Mouse (Mus musculus): ENCODE results near the gene Slc38a6. TPM values are rescaled to one million over a fixed set of nuclear protein-coding genes. Genes with fewer than 3 reads are reported as not detected.
A peak's percentile ranks its signal among the peaks of the same experiment; 100 is the strongest.

Slc38a6 gene
- total and polyA plus RNA-seq, 3 experiments = 7.0 to 15.4 (median 10.2) TPM

- no peaks in the 10 kb centered on the region for H3K9me3 ChIP-seq (replicated peaks; ENCODE audit: low read length)
- DNase-seq (ENCODE audit: extremely low read depth) = peak; percentile 47
- no peaks in the 10 kb centered on the region for H3K27me3 ChIP-seq (replicated peaks)
- peaks cover 0 to 8% of the 10 kb centered on the region in 2 experiments for H3K36me3 ChIP-seq (replicated peaks in 1 of 2; ENCODE audit: control insufficient read depth in 1 of 2, insufficient read depth in 1 of 2, low read length in 1 of 2)
- H3K9ac ChIP-seq (ENCODE audit: insufficient read depth, low read depth) = no peak overlapping the region
- dilution Hi-C loops (cut with MboI; ENCODE audit: extremely low pct_ligation_motif_present, extremely low pct_unique_long_range_greater_than_20kb, low sequenced_read_pairs) (no loop called here), in situ Hi-C loops (cut with MboI; ENCODE audit: low pct_ligation_motif_present, low pct_unique_long_range_greater_than_20kb, low sequenced_read_pairs) (no loop called here)
- no peak for TF ChIP-seq TBP (conservative IDR thresholded peaks at IDR 0.05; ENCODE audit: low read depth, low read length)
- TF ChIP-seq BHLHE40 (IDR thresholded peaks at IDR 0.05; ENCODE audit: low read depth, low read length) = peak; percentile 46; the same call in 1 of the 2 replicates
- TF ChIP-seq GABPA (IDR thresholded peaks at IDR 0.05; ENCODE audit: insufficient replicate concordance, low read depth, low read length) = no peak
- no peak for TF ChIP-seq RAD21 (IDR thresholded peaks at IDR 0.05; ENCODE audit: low read depth, low read length)
- no peak for TF ChIP-seq KAT2A (IDR thresholded peaks at IDR 0.05; ENCODE audit: insufficient replicate concordance, low read length)
- TF ChIP-seq UBTF (IDR thresholded peaks at IDR 0.05; ENCODE audit: low read depth, low read length) = no peak
- TF ChIP-seq ZNF384 (IDR thresholded peaks at IDR 0.05; ENCODE audit: low read depth, low read length) = peak; percentile 73
- no peak for TF ChIP-seq USF2 (conservative IDR thresholded peaks at IDR 0.05; ENCODE audit: low read depth, low read length)
- TF ChIP-seq JUN (IDR thresholded peaks at IDR 0.05; ENCODE audit: insufficient read depth, low read depth, low read length) = no peak
- peak; percentile 40; the same call in 1 of the 2 replicates for TF ChIP-seq IRF4 (IDR thresholded peaks at IDR 0.05; ENCODE audit: low read depth, low read length)
- no peak for TF ChIP-seq HCFC1 (IDR thresholded peaks at IDR 0.05; ENCODE audit: low read depth, low read length)
- peak; percentile 67 for TF ChIP-seq EP300 (IDR thresholded peaks at IDR 0.05; ENCODE audit: low read length)
- peak; percentile 57; the same call in 1 of the 2 replicates for TF ChIP-seq MEF2A (IDR thresholded peaks at IDR 0.05; ENCODE audit: borderline replicate concordance, low read depth, low read length)
- no peak for TF ChIP-seq PAX5 (IDR thresholded peaks at IDR 0.05; ENCODE audit: low read length)
- no peak for TF ChIP-seq CHD2 (IDR thresholded peaks at IDR 0.05; ENCODE audit: low read length)
- peak; percentile 16; the same call in 1 of the 2 replicates for TF ChIP-seq TCF12 (IDR thresholded peaks at IDR 0.05; ENCODE audit: low read depth, low read length)
- TF ChIP-seq NRF1 (IDR thresholded peaks at IDR 0.05; ENCODE audit: low read depth, low read length) = no peak
- TF ChIP-seq MYC (IDR thresholded peaks at IDR 0.05; ENCODE audit: low read depth, low read length) = peak; percentile 48; the same call in 1 of the 2 replicates
- H3K27ac ChIP-seq (ENCODE audit: insufficient read depth, low read depth) = no peak overlapping the region
- peaks cover 22 to 69% of the 10 kb centered on the region in 2 experiments for H3K4me1 ChIP-seq (ENCODE audit: control insufficient read depth in 1 of 2, insufficient read depth in 2 of 2)
- H3K79me2 ChIP-seq (replicated peaks; ENCODE audit: control insufficient read depth, extremely low read depth, insufficient read depth, poor library complexity, severe bottlenecking) = no peaks in the 10 kb centered on the region
- no peak overlapping the region for H3K4me3 ChIP-seq (replicated peaks in 1 of 3; ENCODE audit: low read depth in 2 of 3, low read length in 2 of 3, poor library complexity in 1 of 3)
- H3K4me2 ChIP-seq (ENCODE audit: insufficient read depth, low read depth, poor library complexity, severe bottlenecking) = peak overlapping the region; percentile 50; the same call in 1 of the 2 replicates
Observed at GRCm38 (mm10) chr12:73327381-73327780, 40.8 kb downstream of the Slc38a6 start.

GRCm38 (mm10) chr12:73328448-73329167 lies 42.0 kb downstream of the Slc38a6 start:
- H3K4me1 ChIP-seq (ENCODE audit: control insufficient read depth in 1 of 2, insufficient read depth in 2 of 2) = peaks cover 22 to 62% of the 10 kb centered on the region in 2 experiments
- H3K79me2 ChIP-seq (replicated peaks; ENCODE audit: control insufficient read depth, extremely low read depth, insufficient read depth, poor library complexity, severe bottlenecking) = no peaks in the 10 kb centered on the region
- dilution Hi-C loops (cut with MboI; ENCODE audit: extremely low pct_ligation_motif_present, extremely low pct_unique_long_range_greater_than_20kb, low sequenced_read_pairs) = no loop called here
- TF ChIP-seq RAD21 (IDR thresholded peaks at IDR 0.05; ENCODE audit: low read depth, low read length) (no peak), EP300 (IDR thresholded peaks at IDR 0.05; ENCODE audit: low read length) (peak; percentile 82), KAT2A (IDR thresholded peaks at IDR 0.05; ENCODE audit: insufficient replicate concordance, low read length) (no peak), ELF1 (IDR thresholded peaks at IDR 0.05; ENCODE audit: low read depth, low read length) (no peak; the same call in 1 of the 2 replicates), MYC (IDR thresholded peaks at IDR 0.05; ENCODE audit: low read depth, low read length) (no peak), ZKSCAN1 (IDR thresholded peaks at IDR 0.05; ENCODE audit: borderline replicate concordance, low read depth, low read length) (no peak), POLR2AphosphoS2 (IDR thresholded peaks at IDR 0.05; ENCODE audit: low read depth, low read length) (no peak), RCOR1 (conservative IDR thresholded peaks at IDR 0.05; ENCODE audit: low read depth, low read length) (no peak), GABPA (IDR thresholded peaks at IDR 0.05; ENCODE audit: insufficient replicate concordance, low read depth, low read length) (no peak), TCF12 (IDR thresholded peaks at IDR 0.05; ENCODE audit: low read depth, low read length) (peak; percentile 42; the same call in 1 of the 2 replicates), MAFK (IDR thresholded peaks at IDR 0.05; ENCODE audit: insufficient replicate concordance, low read length) (no peak), USF2 (conservative IDR thresholded peaks at IDR 0.05; ENCODE audit: low read depth, low read length) (no peak), SMC3 (IDR thresholded peaks at IDR 0.05; ENCODE audit: low read depth, low read length) (no peak), IRF4 (IDR thresholded peaks at IDR 0.05; ENCODE audit: low read depth, low read length) (peak; percentile 71), MXI1 (IDR thresholded peaks at IDR 0.05; ENCODE audit: low read depth, low read length) (no peak), ZMIZ1 (IDR thresholded peaks at IDR 0.05; ENCODE audit: low read depth, low read length) (no peak), SIN3A (IDR thresholded peaks at IDR 0.05; ENCODE audit: low read length) (no peak), NRF1 (IDR thresholded peaks at IDR 0.05; ENCODE audit: low read depth, low read length) (no peak), ZNF384 (IDR thresholded peaks at IDR 0.05; ENCODE audit: low read depth, low read length) (peak; percentile 77), CHD2 (IDR thresholded peaks at IDR 0.05; ENCODE audit: low read length) (no peak), PAX5 (IDR thresholded peaks at IDR 0.05; ENCODE audit: low read length) (no peak), USF1 (IDR thresholded peaks at IDR 0.05; ENCODE audit: low read depth, low read length) (no peak)

More at GRCm38 (mm10) chr12:73328448-73329167, 42.0 kb downstream of the Slc38a6 start:
- peak; percentile 59 for DNase-seq (ENCODE audit: extremely low read depth)
- Histone ChIP-seq H3K9me3 (replicated peaks; ENCODE audit: low read length) (no peaks in the 10 kb centered on the region), H3K4me3 (replicated peaks in 1 of 3; ENCODE audit: low read depth in 2 of 3, low read length in 2 of 3, poor library complexity in 1 of 3) (no peak overlapping the region), H3K27ac (ENCODE audit: insufficient read depth, low read depth) (no peak overlapping the region), H3K36me3 (replicated peaks in 1 of 2; ENCODE audit: control insufficient read depth in 1 of 2, insufficient read depth in 1 of 2, low read length in 1 of 2) (peaks cover 0 to 11% of the 10 kb centered on the region in 2 experiments), H3K9ac (ENCODE audit: insufficient read depth, low read depth) (no peak overlapping the region), H3K4me2 (ENCODE audit: insufficient read depth, low read depth, poor library complexity, severe bottlenecking) (no peak overlapping the region), H3K27me3 (replicated peaks) (no peaks in the 10 kb centered on the region)
- in situ Hi-C loops (cut with MboI; ENCODE audit: low pct_ligation_motif_present, low pct_unique_long_range_greater_than_20kb, low sequenced_read_pairs) = no loop called here
